Mouse (Mus musculus) bone marrow, adult 2 months (tissue): Measurements from ENCODE around the gene Cep126.

Source experiments
- CTCF ChIP-seq: fragments of 200-500 bp; IDR thresholded peaks from 2 replicates; pipeline ENCODE4 v1.5.1; 2011; ENCODE audit warnings: low read length, control low read depth; ENCODE audit not compliant: control insufficient read depth, insufficient read depth
- POLR2A ChIP-seq: fragments of 200-500 bp; IDR thresholded peaks from 2 replicates; pipeline ENCODE4 v1.6.1; 2011; ENCODE audit warnings: low read depth, mild to moderate bottlenecking, control low read depth, low read length, borderline replicate concordance; ENCODE audit not compliant: control insufficient read depth

DNA sequence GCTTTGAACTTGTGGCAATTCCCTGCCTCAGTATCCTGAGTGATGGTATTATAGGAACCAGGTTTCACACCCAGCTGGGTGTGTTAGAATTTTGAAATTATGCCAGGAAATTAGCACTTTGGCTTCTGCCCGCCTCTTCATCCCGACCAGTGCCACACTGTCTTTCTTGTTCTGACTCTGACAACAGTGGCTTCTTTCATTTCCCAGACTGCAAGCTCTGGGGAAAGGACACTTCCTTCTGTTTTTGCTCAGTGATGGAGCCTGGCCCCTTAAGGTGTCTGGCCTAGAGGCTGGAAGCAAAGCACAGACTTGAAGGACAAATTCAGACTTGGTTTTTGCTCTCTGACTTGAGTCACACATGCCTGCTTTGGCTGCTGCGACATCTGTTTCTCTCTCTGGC lies 74.5 kb downstream of the Cep126 start:
- no peak for TF ChIP-seq CTCF
- no peak for TF ChIP-seq POLR2A
